Mouse (Mus musculus): ENCODE measurements around the gene Gm20388.
"Not testable (repeated sequence)": the region's sequence is repeated elsewhere in the genome, so short reads cannot be mapped to it uniquely, and the experiment has no call there.

Gene Gm20388

DNA sequence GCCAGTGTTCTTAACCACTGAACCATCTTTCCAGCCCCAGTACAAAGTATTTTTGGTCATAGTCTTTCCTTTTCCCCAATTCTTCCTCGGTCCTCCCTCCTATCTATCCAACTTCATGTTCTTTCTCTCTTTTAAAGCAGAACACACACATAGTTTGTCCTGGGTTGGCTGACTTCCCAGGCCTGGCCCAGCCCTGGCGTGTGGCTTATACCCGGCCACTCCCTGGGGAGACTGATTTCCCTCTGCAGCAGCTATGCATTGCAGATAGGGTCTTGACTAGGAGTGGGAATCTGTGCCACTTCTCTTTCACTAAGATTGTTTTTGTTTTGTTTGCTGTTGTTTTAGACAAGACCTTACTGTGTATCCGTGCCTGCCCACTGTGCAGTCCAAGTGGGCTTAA, 3160.5 kb downstream of the Gm20388 start:
- no peak for DNase-seq (ENCODE audit: low spot score in 2 of 2)

DNA sequence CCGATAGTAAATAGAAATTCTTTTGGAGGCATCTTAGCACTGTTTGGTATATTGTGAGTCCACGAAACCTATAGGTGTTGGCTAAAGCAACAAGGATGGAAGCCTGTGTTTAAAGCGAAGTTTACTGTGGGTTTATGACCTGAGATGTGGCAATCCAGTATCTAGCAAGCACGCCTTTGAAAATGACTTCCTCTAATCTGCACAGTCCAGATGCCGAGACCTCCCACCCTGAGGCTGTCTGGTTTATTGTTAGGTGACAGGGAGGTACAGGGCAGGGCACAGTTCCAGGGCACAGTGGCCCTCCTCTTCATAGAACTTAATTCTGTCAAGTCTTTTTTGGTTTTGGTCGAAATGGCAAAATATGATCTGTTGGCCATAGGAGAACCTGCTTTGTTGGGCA, 3166.6 kb downstream of the Gm20388 start:
- DNase-seq (ENCODE audit: low spot score in 2 of 2), result no peak

DNA sequence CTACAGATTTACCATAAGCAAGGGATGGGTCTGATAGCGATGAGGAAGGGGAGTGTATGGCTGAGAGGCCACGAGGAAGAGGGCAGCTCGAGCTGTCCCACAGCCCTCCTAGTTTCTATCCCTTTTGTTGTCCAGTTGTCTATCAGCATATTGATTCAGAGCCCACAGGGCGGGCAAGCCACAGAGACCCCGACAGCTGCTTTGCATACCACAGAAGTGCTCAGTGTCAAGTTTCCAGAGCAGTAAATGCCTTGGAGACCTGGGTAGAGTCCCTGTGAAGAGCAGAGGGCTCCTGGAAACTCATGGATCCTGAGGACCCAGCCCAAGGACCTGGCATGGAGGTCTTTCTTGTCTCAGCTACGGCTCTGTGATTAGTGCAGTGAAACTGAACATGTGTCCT, 3172.4 kb downstream of the Gm20388 start:
- no peak for DNase-seq (ENCODE audit: low spot score in 2 of 2)

DNA sequence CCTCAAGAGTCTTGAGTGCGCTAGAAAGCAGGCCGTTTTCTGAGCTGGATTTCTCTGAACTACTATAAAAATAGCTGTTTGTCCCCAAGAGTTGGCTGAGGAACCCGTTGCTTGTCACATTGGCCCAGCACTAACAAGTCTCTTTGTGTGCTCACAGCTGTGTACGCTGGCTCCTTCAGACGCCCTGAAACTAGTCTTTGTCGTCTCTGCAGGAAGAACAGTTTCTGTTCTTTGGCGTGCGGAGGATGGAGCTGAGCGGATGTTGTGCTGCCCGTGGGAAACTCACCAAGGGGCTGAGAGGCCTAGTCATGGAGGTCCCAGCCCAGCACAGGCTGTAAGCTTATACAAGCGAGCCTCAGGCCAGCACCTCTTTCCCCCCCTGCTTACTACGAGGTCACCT, 3173.0 kb downstream of the Gm20388 start:
- no peak for DNase-seq (ENCODE audit: low spot score in 2 of 2)

DNA sequence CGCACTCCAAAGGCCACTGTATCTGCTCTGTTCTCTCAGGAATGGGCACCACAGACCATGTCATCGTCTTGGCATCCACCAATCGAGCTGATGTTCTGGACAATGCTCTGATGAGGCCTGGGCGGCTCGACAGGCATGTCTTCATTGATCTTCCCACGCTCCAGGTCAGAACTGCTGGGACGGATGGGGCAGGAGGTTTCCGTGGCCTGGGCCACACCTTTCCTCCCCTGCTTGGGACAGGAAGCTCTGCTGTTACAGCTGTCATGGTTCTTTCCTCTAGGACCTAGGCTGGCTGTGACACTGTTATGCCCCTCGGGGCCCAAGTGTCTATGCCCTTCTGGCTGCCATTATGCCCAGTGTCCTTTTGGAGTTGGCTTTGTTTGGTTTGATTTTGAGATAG, 3176.6 kb downstream of the Gm20388 start:
- no peak for DNase-seq (ENCODE audit: low spot score in 2 of 2)

DNA sequence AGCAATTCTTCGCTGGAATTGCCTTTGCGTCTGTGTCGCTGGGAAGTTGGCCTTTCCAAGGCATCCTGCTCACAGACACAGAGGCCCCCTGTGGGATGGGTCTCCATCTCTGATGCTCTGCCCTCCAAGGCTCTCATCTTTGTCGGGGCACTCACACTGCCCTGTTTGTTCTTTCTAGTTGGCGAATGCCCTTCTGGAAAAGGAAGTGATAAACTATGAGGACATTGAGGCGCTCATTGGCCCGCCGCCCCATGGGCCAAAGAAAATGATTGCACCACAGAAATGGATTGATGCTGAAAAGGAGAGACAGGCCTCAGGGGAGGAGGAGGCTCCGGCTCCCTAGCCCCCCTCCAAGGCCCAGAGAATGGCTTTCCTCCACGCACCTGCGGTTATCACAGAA, 3186.6 kb downstream of the Gm20388 start:
- DNase-seq (ENCODE audit: low spot score in 2 of 2), result no peak

DNA sequence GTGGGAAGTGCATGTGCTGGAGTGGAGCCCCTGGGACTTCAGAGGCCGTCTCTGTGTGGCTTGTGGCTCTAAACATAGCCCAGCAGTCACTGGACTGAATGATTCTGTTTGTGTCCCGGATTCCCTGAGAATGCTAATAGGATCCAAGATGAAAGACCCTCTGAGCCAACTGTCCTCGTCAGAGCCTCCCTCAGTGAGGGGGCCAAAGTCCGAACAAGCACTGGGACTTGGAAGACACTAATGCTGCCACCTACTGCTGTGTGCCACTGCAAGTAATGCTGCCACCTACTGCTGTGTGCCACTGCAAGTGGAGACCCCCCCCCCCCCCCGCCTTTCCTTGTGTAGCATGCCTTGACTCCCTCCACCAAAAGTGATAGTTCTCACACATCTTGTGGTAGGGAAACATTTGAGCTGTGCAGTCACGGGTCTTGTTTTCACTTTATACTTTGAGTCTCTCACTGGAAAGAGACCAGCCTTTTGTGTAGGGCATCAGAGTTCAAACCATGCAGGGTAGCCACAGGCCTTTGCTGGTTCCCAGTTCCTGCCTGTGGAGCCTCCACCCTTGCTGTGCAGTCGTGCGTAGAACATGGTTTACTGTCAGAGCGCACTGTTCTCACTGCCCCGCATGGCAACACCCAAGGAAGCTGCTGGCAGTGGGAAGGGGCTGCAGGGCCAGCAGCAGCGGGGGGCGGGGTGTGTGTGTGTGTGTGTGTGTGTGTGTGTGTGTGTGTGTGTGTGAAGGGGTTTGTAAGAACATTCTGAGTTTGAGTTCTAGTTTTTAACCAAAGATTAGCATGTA, 3187.3 kb downstream of the Gm20388 start:
- no peak for DNase-seq (ENCODE audit: low spot score in 2 of 2)

DNA sequence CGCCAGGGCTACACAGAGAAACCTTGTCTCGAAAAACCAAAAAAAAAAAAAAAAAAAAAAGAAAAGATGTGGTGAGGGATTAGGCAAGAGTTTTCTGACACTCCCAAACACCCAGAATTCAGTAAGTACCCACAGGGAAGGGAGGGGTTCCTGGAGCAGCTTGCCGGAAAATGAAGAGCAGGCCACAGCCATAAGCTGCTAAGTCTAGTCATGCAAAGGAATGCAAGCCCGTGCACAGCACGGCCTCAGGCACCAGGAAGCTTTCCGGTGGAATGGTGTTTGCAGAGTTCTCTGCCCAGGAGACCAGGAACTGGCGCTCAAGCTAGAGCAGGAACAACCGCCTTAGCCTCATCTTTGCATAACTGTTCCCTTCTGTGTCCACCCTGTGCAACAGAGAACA, 3189.6 kb downstream of the Gm20388 start:
- DNase-seq (ENCODE audit: low spot score in 2 of 2), result peak in 1 of 2 experiments; percentile 44

DNA sequence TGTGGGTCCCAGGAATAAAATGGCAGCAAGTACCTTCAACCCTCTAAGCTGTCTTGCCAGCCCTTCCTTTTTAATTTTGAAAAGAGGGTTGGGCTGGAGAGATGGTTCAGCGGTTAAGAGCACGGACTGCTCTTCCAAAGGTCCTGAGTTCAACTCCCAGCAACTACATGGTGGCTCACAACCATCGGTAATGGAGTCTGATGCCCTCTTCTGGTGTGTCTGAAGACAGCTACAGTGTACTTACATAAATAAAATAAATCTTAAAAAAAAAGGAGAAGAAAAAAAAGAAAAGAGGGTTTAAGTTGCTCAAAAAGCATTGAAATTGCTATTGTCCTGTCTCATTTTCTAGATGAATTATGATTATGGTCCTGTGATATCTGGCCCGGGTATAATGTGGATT, 3190.6 kb downstream of the Gm20388 start:
- no peak for DNase-seq (ENCODE audit: low spot score in 2 of 2)

DNA sequence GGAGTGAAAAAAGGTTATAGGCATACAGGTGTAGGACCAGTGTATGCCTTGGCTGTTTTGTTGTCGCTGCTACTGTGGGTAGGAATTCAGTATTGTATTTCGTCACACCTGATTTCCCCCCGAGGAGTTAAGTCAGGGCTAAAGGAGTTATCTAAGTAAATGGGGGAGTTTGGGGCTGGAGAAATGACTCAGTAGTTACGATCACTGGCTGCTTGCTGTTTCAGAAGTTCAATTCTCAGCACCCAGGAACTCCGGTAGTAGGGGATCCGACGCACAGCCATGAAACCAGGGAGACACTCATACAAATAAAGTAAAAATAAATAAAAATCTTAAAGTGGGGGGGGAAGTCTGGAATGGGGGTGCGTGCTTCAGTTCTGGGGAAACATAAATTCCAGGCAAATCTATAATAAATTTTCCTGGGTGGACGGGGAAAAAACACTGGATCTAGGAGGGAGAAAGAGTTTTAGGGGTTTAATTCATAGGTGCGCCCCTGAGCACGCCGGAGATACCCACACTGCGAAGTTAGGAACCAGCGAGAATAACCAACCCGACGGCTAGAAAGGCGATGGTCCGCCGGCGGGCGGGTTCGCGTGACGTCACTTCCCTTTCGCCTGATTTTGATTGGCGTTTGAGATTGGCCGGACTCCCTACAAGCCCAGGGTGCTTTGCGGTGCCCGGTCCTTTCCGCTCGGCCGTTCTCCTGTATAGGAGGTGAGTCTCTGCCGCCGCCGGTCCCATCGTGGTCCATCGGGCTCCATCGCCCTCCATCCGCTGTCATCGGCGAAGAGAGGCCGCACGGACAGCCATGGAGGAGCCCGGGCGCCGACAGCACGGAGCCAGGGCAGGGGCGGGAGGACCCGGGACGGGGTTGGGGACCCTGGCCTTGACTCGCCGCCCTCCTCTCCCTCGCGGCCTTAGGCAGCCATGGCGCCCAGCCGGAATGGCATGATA, 3191.4 kb downstream of the Gm20388 start, which contains the start of gene Rpl13:
Rpl13 (plus strand) TSS at position 616 of the 951 bp plus-strand sequence.
- DNase-seq (ENCODE audit: low spot score in 2 of 2), result peak; percentile 94 to 97

DNA sequence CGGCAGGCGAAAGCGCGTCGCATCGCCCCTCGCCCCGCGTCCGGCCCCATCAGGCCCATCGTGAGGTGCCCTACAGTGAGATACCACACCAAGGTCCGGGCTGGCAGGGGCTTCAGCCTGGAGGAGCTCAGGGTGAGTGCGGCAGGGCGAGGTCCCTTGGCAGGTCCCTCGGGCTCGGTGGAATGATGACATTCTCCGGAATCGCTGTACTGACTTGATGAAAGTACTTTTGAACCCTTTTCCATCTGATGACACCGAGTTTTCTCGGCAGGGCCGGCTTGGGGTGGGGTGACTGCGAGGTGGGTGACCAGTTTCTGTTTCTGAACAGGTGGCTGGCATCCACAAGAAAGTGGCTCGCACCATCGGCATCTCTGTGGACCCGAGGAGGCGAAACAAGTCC, 3192.2 kb downstream of the Gm20388 start:
- DNase-seq (ENCODE audit: low spot score in 2 of 2), result not testable (repeated sequence)

DNA sequence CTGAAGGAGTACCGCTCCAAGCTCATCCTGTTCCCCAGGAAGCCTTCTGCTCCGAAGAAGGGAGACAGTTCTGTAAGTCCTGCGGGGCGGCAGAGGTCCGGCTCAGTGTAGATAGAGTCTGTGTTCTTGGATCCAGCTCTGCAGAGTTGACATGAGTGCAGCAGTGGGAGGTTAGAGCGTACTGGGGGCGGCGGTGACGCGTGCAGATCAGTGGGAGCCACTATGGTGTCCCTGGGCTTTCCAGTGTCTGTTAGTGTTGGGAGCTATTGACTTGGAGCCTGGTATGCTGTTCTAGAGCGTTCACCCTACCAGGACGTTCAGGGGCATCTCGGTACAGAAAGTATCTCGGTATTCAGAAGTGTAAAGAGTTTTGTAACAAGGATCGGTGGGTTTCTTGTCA, 3192.6 kb downstream of the Gm20388 start:
- DNase-seq (ENCODE audit: low spot score in 2 of 2), result no peak

DNA sequence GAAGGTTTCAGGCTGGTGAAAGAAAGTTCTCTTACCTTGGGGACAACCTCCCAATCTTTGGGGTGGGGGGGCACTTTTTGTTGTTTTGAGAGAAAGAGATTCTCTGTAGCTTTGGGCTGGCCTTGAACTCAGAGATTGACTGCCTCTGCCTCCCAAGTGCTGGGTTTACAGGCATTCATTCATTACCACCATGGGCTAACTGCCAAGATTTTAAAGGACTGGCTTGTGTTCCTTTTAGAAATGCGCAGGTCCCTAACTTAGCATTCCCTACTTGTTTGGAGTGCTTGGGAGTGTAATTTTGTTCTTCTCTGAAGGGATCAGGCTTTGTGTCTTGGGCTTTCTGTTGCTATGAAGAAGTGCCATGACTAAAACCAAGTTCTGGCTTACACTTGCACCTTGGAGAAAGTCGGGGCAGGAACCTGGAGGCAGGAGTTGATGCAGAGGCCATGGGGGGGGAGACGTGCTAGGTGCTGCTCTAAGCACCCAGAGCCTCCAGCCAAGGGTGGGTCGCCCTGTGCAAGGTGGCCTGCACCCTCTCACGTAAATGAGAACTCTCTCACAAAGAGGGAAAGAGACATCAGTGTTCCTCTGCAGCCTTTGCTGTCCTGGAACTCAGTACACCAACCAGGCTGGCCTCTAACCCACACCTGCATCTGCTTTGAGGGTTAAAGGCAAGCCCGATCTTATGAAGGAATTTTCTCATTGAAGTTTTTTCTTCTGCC, 3193.6 kb downstream of the Gm20388 start:
- DNase-seq (ENCODE audit: low spot score in 2 of 2), result no peak

DNA sequence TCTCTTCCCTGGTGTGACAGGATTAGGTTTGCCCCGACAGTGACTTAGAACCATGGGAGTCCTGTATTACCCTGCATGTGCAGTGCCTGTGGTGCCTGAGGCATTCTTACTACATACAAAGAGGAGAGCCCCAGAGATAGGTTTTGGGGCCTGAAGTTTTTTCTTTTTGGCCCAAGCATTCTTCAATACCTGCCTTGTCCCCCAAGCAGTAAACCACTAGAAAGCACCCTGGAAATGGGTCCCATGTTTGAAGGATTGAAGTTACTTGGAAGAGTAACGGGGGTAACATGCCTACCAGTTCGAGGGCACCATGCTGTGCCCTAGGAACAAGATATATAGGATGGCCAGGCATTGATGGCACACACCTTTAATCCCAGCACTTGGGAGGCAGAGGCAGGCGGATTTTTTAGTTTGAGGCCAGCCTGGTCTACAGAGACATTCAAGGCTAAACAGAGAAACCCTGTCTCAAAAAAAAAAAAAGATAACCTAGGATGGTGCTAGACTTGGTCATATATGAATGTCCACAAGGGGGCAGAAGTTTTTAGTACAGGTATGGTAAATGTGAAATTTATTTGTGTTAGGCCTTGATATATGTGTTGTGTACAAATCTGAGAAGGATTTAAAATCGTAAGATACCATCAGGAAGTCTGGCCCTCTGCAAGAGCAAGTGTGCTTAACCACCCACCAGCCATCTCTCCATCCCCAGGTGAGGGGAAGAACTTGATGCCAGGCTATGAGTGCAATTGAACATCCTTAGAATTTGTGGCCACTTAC, 3195.1 kb downstream of the Gm20388 start:
- DNase-seq (ENCODE audit: low spot score in 2 of 2), result no peak

DNA sequence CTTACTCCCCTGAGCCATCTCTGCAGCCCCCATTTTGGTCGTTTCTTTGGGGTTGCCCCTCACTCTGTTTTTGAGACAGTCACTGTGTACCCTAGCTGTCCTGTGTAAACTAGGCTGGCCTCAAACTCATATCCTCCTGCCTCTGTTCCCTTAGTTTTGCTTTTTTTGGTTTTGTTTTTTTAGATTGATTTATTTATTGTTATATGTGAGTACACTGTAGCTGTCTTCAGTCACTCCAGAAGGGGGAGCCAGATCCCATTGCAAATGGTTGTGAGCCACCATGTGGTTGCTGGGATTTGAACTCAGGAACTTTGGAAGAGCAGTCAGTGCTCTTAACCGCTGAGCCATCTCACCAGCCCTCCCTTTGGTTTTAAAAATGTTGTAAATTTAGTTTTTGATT, 3195.9 kb downstream of the Gm20388 start:
- DNase-seq (ENCODE audit: low spot score in 2 of 2), result no peak

DNA sequence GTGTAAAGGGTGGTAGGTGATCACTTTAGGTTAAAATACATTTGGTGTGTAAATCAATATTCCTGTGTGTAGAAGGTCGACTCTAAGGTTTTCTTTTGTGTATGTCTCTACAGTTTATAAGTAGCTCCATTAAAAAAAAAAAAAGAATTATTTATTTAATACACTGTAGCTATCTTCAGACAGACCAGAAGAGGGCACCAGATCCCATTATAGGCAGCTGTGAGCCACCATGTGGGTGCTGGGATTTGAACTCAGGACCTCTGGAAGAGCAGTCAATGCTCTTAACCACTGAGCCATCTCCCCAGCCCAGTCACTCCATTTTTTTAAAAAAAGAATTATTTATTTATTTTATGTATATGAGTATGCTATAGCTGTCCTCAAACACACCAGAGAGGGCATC, 3197.4 kb downstream of the Gm20388 start:
- no peak for DNase-seq (ENCODE audit: low spot score in 2 of 2)

DNA sequence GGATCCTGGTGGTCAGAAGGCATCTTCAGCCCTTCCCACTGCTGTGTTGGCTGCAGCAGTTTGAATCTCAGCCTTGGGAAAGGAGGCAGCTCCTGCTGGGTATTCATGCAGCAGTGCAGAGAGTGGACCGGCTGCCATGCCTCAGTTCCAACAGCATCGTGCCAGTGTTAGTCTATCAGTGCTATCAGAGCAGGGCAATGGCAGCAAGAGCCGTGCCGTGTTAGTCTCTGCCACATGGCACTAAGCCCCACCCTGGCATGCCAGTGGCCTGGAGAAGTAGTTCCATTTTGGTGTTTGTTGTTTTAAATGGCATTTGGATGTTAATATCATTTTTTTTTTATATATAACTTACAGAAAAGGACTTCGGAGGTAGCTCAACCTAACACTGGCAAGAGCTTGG, 3198.3 kb downstream of the Gm20388 start:
- no peak for DNase-seq (ENCODE audit: low spot score in 2 of 2)

DNA sequence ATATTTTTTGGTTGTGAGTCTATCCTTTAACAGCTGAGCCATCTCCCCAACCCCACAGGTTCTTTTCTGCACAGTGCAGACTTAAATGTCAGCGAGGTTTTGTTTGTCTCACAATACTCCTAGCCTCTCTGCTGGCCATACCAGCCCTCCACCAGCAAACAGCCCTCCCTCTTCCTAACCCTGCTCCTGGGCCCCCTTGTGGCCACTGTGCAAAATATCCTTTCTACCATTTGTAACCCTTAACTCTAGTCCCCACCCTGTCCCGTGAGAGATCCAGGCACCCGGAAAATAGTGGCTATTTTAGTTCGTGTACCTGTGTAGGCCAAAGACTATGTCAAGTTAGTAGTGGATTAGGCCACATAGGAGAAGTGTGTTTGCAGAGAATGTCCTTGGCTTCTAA, 3200.0 kb downstream of the Gm20388 start:
- no peak for DNase-seq (ENCODE audit: low spot score in 2 of 2)

DNA sequence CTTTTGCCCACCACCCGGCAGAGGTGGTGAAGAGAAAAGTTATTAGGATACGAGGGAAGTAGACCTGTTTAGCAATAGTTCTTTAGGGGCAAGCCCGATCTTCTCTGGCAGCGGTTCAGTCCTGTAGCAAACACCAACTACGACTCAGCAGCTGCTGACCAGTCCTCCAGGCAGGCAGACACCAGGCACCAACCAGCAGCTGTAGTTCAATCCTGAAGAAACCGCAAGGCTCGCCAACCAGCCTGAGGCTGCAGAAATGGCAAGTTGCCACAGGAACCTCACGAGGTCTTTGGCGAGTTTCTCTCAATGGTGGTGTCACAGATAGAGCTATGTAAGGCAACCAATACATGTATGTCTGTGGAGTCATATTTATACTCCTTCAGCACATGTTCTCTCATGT, 3202.3 kb downstream of the Gm20388 start:
- no peak for DNase-seq (ENCODE audit: low spot score in 2 of 2)

DNA sequence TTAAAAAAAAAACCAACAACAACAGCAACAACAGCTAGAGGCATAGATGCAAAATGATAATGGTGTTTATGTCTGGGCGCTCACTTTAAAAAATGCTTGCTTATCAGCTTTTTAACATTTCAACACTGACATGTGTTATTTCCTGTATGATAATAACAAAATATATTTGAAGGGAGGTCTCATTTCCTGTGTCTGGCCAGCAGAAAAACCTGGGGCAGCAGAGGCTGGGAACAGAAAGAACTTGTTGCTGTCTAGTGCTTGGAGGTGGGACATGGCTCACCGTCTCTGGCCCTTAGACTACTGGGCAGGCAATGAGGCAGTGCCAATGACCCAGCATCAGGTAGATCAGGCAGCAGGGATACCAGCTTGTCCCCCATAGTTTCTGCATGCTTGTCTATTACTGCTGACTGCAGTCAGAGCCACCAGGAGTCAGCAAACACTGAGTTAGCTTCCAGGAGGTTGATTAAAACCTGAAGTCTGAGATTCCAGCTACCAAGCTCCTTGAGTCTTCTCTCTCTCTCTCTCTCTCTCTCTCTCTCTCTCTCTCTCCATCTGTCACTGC, 3203.3 kb downstream of the Gm20388 start:
- no peak for DNase-seq (ENCODE audit: low spot score in 2 of 2)

DNA sequence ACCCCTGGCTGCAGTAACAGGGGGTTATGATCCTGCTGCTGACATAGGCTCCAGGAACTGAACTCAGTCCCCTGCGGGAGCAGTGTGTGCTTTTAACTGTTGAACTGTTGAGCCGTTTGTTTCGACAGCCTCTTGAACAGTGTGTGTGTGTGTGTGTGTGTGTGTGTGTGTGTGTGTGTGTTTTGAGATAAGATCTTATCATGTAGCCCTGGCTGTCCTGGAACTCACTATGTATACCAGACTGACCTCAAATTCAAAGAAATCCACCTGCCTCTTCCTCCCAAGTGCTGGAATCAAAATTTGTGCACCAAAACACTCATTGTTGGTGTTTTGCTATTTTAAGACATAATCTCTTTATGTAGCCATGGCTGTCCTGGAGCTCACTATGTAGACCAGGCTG, 3204.0 kb downstream of the Gm20388 start:
- DNase-seq (ENCODE audit: low spot score in 2 of 2), result no peak

Data from urinary bladder, adult 18-20 months (tissue).